Mouse (Mus musculus) embryo, embryonic 10.5 days (tissue): ENCODE results near the gene Lrrc1.

ENCODE experiments used
- DNase-seq: peaks from one replicate; pipeline ENCODE4 v3.0.0-alpha.2; 2015; ENCODE audit warnings: low spot score

Gene Lrrc1

GRCm38 (mm10) chr9:77502171-77502547 is 42.5 kb downstream of the Lrrc1 start:
- DNase-seq: no peak

- DNase-seq: no peak
Observed at GRCm38 (mm10) chr9:77499084-77499483, 45.6 kb downstream of the Lrrc1 start.

- no peak for DNase-seq
Observed at GRCm38 (mm10) chr9:77498406-77498805, 46.3 kb downstream of the Lrrc1 start.

GRCm38 (mm10) chr9:77497173-77497572 is 47.5 kb downstream of the Lrrc1 start:
- no peak for DNase-seq

GRCm38 (mm10) chr9:77496540-77497062 is 48.1 kb downstream of the Lrrc1 start:
- peak; percentile 74 for DNase-seq

- no peak for DNase-seq
Observed at GRCm38 (mm10) chr9:77494307-77494706, 50.4 kb downstream of the Lrrc1 start.

- DNase-seq: no peak
Observed at GRCm38 (mm10) chr9:77488611-77489010, 56.1 kb downstream of the Lrrc1 start.

- no peak for DNase-seq
Observed at GRCm38 (mm10) chr9:77487427-77487826, 57.2 kb downstream of the Lrrc1 start.

- DNase-seq: no peak
Observed at GRCm38 (mm10) chr9:77485915-77486314, 58.8 kb downstream of the Lrrc1 start.

- no peak for DNase-seq
Observed at GRCm38 (mm10) chr9:77484751-77485150, 59.9 kb downstream of the Lrrc1 start.

- no peak for DNase-seq
Observed at GRCm38 (mm10) chr9:77483559-77483958, 61.1 kb downstream of the Lrrc1 start.

- no peak for DNase-seq
Observed at GRCm38 (mm10) chr9:77482281-77482680, 62.4 kb downstream of the Lrrc1 start.

GRCm38 (mm10) chr9:77481380-77481779 is 63.3 kb downstream of the Lrrc1 start:
- DNase-seq: no peak

GRCm38 (mm10) chr9:77480574-77481319 is 63.9 kb downstream of the Lrrc1 start:
- DNase-seq: no peak

GRCm38 (mm10) chr9:77480001-77480400 is 64.7 kb downstream of the Lrrc1 start:
- no peak for DNase-seq

- no peak for DNase-seq
Observed at GRCm38 (mm10) chr9:77478166-77478920, 66.3 kb downstream of the Lrrc1 start.

- no peak for DNase-seq
Observed at GRCm38 (mm10) chr9:77474535-77474934, 70.1 kb downstream of the Lrrc1 start.

GRCm38 (mm10) chr9:77472557-77472956 is 72.1 kb downstream of the Lrrc1 start:
- DNase-seq: no peak

GRCm38 (mm10) chr9:77471646-77472220 is 72.9 kb downstream of the Lrrc1 start:
- DNase-seq: no peak

- no peak for DNase-seq
Observed at GRCm38 (mm10) chr9:77469791-77470607, 74.7 kb downstream of the Lrrc1 start.

GRCm38 (mm10) chr9:77466926-77467325 is 77.7 kb downstream of the Lrrc1 start:
- no peak for DNase-seq

GRCm38 (mm10) chr9:77465401-77465800 is 79.3 kb downstream of the Lrrc1 start:
- DNase-seq: no peak
